Mouse (Mus musculus): Measurements from ENCODE around the gene Plppr4.

DNA sequence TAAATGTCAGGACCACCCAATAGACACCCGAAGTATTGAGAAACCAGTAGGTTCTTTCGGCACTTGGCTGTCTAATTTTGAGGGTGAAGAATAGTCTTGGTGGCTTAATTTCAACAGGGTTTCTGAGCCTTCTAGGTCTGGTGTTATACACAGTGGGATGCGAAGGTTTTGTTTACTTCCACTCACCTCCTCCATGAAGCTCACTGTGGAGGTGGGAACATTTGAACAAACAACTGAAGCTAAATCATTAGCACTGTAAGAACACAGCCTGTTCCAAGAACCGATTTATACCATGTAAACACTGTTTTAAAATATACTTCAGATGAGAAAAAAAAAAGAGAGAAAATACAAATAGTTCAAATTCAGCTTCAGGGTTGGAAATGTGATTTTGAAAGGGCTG, 47.3 kb downstream of the Plppr4 start:
- no peak for TF ChIP-seq CTCF (IDR thresholded peaks at IDR 0.05; ENCODE audit: low read depth, low read length)
- TF ChIP-seq POLR2A (IDR thresholded peaks at IDR 0.05; ENCODE audit: borderline replicate concordance, low read depth, low read length): no peak

Data from bone marrow macrophage, adult 2 months (primary cell).